Mouse (Mus musculus) lung, adult 2 months (tissue): ENCODE measurements around the gene Bcl2l11.
"Not testable (repeated sequence)": the region's sequence is repeated elsewhere in the genome, so short reads cannot be mapped to it uniquely, and the experiment has no call there.

Experiments used
- CTCF ChIP-seq: fragments of 200-500 bp; IDR thresholded peaks from 2 replicates; pipeline ENCODE4 v1.5.1; 2011; ENCODE audit warnings: mild to moderate bottlenecking, low read length, control low read depth; ENCODE audit not compliant: insufficient read depth
- POLR2A ChIP-seq: fragments of 200-500 bp; IDR thresholded peaks from 2 replicates; pipeline ENCODE4 v1.6.1; 2011; ENCODE audit warnings: low read depth, mild to moderate bottlenecking, control low read depth, low read length, borderline replicate concordance; ENCODE audit errors: extremely low read depth

DNA sequence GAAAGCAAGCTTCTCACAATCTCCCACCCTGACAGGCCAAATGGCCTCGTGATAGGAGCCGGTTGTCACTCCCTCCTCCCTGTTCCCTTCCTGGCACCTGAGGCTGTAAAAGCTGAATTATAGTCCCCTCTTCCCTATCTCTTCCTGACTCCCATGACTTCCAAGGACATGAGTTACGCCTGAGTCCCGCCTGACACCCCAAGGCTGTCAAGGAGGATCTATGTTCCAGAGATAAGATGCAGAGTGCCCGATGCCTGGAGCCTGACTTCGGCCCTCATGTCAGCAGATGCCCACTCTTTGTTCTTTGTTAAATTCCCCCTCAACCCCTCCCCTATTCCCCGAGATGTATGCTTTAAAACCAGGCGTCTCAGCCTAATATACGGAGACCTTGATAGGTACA is 56.3 kb downstream of the Bcl2l11 start:
- TF ChIP-seq CTCF, POLR2A: not testable (repeated sequence)
